Mouse (Mus musculus) limb, embryonic 14.5 days (tissue): Measurements from ENCODE around the gene Mllt6. TPM values are rescaled to one million over a fixed set of nuclear protein-coding genes. Genes with fewer than 3 reads are reported as not detected.

ENCODE experiments used
- ATAC-seq: fragments of 200-750 bp; cut with Nextera tagmentation; 2 replicates; pipeline ENCODE4 v1.8.0; 2017; ENCODE audit warnings: low read depth, moderate number of reproducible peaks, moderate TSS enrichment; ENCODE audit not compliant: low FRiP score
- DNase-seq: peaks from one replicate; pipeline ENCODE4 v3.0.0-alpha.2; 2015; ENCODE audit warnings: low spot score
- H3K27ac ChIP-seq: fragments of 300-500 bp; sonication (generic); replicated peaks from 2 replicates; pipeline ENCODE4 v1.5.1; 2014; ENCODE audit warnings: low read depth, mild to moderate bottlenecking, low read length, moderate library complexity, mixed read lengths
- H3K27me3 ChIP-seq: fragments of 300-500 bp; sonication (generic); 2 replicates; pipeline ENCODE4 v1.6.1; 2014; ENCODE audit warnings: low read length, mixed read lengths; ENCODE audit not compliant: control insufficient read depth, insufficient read depth
- H3K36me3 ChIP-seq: fragments of 300-500 bp; sonication (generic); 2 replicates; pipeline ENCODE4 v1.6.1; 2014; ENCODE audit warnings: mild to moderate bottlenecking, low read length, moderate library complexity, mixed read lengths; ENCODE audit not compliant: control insufficient read depth, insufficient read depth
- H3K4me1 ChIP-seq: fragments of 300-500 bp; sonication (generic); 2 replicates; pipeline ENCODE4 v1.6.1; 2014; ENCODE audit warnings: antibody characterized with exemption, low read length, mixed read lengths; ENCODE audit not compliant: control insufficient read depth, insufficient read depth
- H3K4me2 ChIP-seq: fragments of 300-500 bp; sonication (generic); replicated peaks from 2 replicates; pipeline ENCODE4 v1.6.1; 2014; ENCODE audit warnings: low read depth, mild to moderate bottlenecking, low read length, moderate library complexity; ENCODE audit not compliant: severe bottlenecking
- H3K4me3 ChIP-seq: fragments of 300-500 bp; sonication (generic); replicated peaks from 2 replicates; pipeline ENCODE4 v1.5.1; 2014; ENCODE audit warnings: low read length
- H3K9ac ChIP-seq: fragments of 300-500 bp; sonication (generic); 2 replicates; pipeline ENCODE4 v1.6.1; 2014; ENCODE audit warnings: mild to moderate bottlenecking, low read depth, low read length, moderate library complexity; ENCODE audit not compliant: severe bottlenecking
- H3K9me3 ChIP-seq: fragments of 300-500 bp; sonication (generic); 2 replicates; pipeline ENCODE4 v1.6.1; 2016; ENCODE audit warnings: low read length; ENCODE audit not compliant: control insufficient read depth
- POLR2A ChIP-seq: fragments of 200-500 bp; IDR thresholded peaks from 2 replicates; pipeline ENCODE4 v1.8.0; 2012; ENCODE audit warnings: inconsistent platforms, mild to moderate bottlenecking, moderate library complexity, borderline replicate concordance; ENCODE audit not compliant: insufficient read depth, insufficient read length; ENCODE audit errors: extremely low read depth
- WGBS: fragments of 180-500 bp; shearing (Covaris S2); extraction: QIAGEN DNeasy Blood & Tissue Kit; methylation state at CpG from one replicate; pipeline ENCODE4 v1.1.7; 2014; 5-methylcytosine and 5-hydroxymethylcytosine counted together
- polyA plus RNA-seq, 2 experiments: library from polyadenylated mRNA; depleted of rRNA in 1 of 2; stranded (reverse) in 1 of 2; unstranded in 1 of 2; fragments of >200 nt; fragmentation: Nextera tagmentation in 1 of 2; extraction: Ambion mirVana in 1 of 2; gene quantifications; 2 replicates each; pipeline versions ENCODE4 v1.2.1 to v1.2.3; 2012 to 2014

The Mllt6 gene
- polyA plus RNA-seq, 2 experiments: 4.9 to 28.6 TPM

- Histone ChIP-seq H3K4me2 (no peak overlapping the region), H3K36me3 (peaks cover 63% of the 10 kb centered on the region), H3K4me3 (no peak overlapping the region), H3K9ac (no peak overlapping the region), H3K27ac (no peak overlapping the region), H3K27me3 (peaks cover 5% of the 10 kb centered on the region), H3K9me3 (no peaks in the 10 kb centered on the region), H3K4me1 (peaks cover 13% of the 10 kb centered on the region)
- ATAC-seq (no peak), DNase-seq (no peak)
- WGBS: 93% methylated on average over 14 of the region's 15 CpGs
- no peak for TF ChIP-seq POLR2A
These were observed 3.6 kb downstream of the Mllt6 start for GRCm38 (mm10) chr11:97666794-97667193.

DNA sequence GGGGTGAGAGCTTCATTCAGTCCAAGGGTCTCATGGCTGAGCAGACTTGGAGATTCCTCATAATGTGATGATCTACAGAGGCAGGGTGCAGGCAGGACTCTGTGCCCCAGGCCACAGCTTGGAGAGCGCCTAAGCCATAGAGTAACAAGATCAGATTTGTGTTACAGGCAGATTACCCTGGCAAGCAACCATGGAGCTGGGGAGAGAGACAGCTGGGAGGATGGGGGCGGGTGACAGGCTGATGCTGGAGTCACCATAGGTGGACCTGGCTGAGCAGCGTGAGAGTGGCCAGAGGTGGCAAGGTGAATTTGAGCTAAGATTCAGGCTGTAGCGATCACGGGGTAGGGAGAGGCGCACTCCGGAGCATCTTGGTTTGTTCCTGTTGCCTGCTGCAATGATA lies 4.9 kb downstream of the Mllt6 start:
- H3K36me3 ChIP-seq: peaks cover 76% of the 10 kb centered on the region
- no peak for TF ChIP-seq POLR2A

GRCm38 (mm10) chr11:97669268-97669667 lies 6.1 kb downstream of the Mllt6 start:
- Histone ChIP-seq H3K4me2 (no peak overlapping the region), H3K4me3 (no peak overlapping the region), H3K36me3 (peaks cover 87% of the 10 kb centered on the region), H3K9me3 (no peaks in the 10 kb centered on the region), H3K9ac (no peak overlapping the region), H3K4me1 (peaks cover 4% of the 10 kb centered on the region), H3K27me3 (no peaks in the 10 kb centered on the region), H3K27ac (no peak overlapping the region)
- no peak for TF ChIP-seq POLR2A
- DNase-seq (no peak), ATAC-seq (no peak)
- 67% methylated on average over 13 of the region's 15 CpGs for WGBS

More for the DNA sequence above, 4.9 kb downstream of the Mllt6 start:
- 91% methylated on average over 7 of the region's 7 CpGs for WGBS
- Histone ChIP-seq H3K4me3 (no peak overlapping the region), H3K27me3 (no peaks in the 10 kb centered on the region), H3K9ac (no peak overlapping the region), H3K4me1 (peaks cover 4% of the 10 kb centered on the region), H3K4me2 (no peak overlapping the region), H3K27ac (no peak overlapping the region), H3K9me3 (no peaks in the 10 kb centered on the region)
- no peak for DNase-seq
- ATAC-seq: no peak

DNA sequence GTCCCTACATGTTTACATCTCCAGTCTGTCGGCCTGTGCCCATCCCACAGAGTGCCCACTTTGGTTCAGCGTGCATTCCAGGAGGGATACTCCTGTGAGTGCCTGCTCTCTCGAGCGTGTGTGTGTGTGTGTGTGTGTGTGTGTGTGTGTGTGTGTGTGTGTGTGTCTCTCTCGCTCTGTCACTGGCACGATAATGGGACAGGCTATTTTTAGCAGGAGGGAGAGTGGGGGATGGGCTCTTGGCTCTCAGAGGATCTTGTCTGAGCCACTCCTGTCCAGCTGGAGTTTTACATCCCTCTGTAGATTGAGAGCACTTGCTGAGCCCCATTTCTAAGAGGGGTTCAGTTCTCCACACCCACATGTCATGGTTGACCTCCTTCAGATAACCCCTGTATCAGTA lies 6.6 kb downstream of the Mllt6 start:
- Histone ChIP-seq H3K4me2 (no peak overlapping the region), H3K4me1 (peaks cover 2% of the 10 kb centered on the region), H3K9me3 (no peaks in the 10 kb centered on the region), H3K36me3 (peaks cover 92% of the 10 kb centered on the region), H3K9ac (no peak overlapping the region), H3K27me3 (no peaks in the 10 kb centered on the region), H3K27ac (no peak overlapping the region), H3K4me3 (no peak overlapping the region)
- ATAC-seq (no peak), DNase-seq (peak; percentile 42)
- WGBS: 46% methylated on average over 6 of the region's 6 CpGs
- TF ChIP-seq POLR2A: no peak

- ATAC-seq (no peak), DNase-seq (no peak)
- Histone ChIP-seq H3K4me3 (no peak overlapping the region), H3K36me3 (peaks cover 95% of the 10 kb centered on the region), H3K9ac (no peak overlapping the region), H3K4me2 (no peak overlapping the region), H3K9me3 (no peaks in the 10 kb centered on the region), H3K4me1 (no peaks in the 10 kb centered on the region), H3K27ac (0 out of 2 replicates have a peak overlapping the region, but pooled peaks have one; percentile 8), H3K27me3 (no peaks in the 10 kb centered on the region)
- TF ChIP-seq POLR2A: no peak
- 69% methylated on average over 13 of the region's 13 CpGs for WGBS
These were observed 7.3 kb downstream of the Mllt6 start for GRCm38 (mm10) chr11:97670234-97671176.
